Comparison of ENCODE assay signal across 9 mouse cellular contexts in the genomic region with DNA sequence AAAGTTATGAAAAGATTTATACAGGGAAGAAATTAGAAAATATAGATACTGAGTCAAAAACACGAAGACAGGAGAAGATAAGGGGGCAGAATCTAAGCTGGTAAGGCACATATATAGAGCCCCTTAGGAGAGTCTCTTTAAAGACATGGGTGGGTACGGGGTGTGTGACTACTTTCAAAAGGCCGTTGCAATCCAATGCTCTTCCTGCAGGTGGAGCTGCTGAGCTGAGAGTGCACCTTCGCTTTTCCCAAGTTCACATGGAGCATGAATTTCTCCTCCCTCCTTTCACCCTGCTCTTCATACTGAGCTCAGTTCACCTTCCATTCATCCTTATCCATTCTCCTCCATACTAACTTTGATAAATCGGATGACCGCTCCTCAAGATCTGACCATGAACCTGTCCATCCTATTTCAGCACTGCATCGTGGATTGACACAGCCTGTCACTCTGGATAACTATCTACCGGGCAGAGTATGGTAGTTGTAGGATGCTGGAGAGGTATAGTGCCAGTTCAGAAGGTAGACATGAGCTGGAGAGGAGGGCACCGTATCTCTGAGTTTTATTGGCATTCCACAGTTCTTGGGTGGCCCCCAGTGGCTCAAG.
A peak's percentile ranks its signal among the peaks of the same experiment; 100 is the strongest.
DNase-seq lines count a peak whose midpoint lies in the region.
"Had no signal": no experiment of that assay in that cellular context is flagged by ENCODE, and none has a peak within 500 bp of the region (broad histone marks: within the 10 kb centered on the region; RNA-seq: fewer than 3 reads in every experiment).

No protein-coding gene starts in this region.

- no peak overlapping the region for H3K4me3 ChIP-seq in heart, embryonic 10.5 days
- H3K4me3 ChIP-seq: neural tube, embryonic 12.5 days had no signal

- no peaks in the 10 kb centered on the region for H3K9me3 ChIP-seq in heart, embryonic 10.5 days
- H3K9me3 ChIP-seq: neural tube, embryonic 12.5 days had no signal

- peak; percentile 65 for DNase-seq in heart, adult 11 months
- DNase-seq in heart, embryonic 10.5 days (ENCODE audit: low spot score) = no peak
- DNase-seq in retina, embryonic 14.5 days (ENCODE audit: low spot score) = peak; percentile 30
- no peak for DNase-seq in retina, postnatal 1 day
- peak; percentile 29 for DNase-seq in c-Kit-positive CD71-positive TER-119-positive erythroid progenitor cells, embryonic 14.5 days (ENCODE audit: low spot score)
- DNase-seq in large intestine, adult 2 months (ENCODE audit: low read depth, low spot score) = peak; percentile 4
- peak; percentile 41 for DNase-seq in thymus, postnatal 25 days
- DNase-seq in layer of hippocampus, postnatal 10 days (ENCODE audit: low spot score in 2 of 2) = no peak

- H3K27me3 ChIP-seq in heart, embryonic 10.5 days (ENCODE audit: insufficient read depth, poor library complexity, severe bottlenecking) = no peaks in the 10 kb centered on the region
- H3K27me3 ChIP-seq: neural tube, embryonic 12.5 days had no signal

- no peak overlapping the region for H3K27ac ChIP-seq in heart, embryonic 10.5 days
- H3K27ac ChIP-seq: neural tube, embryonic 12.5 days had no signal

- WGBS in heart, embryonic 10.5 days = 75% methylated on average over 9 of the region's 9 CpGs
- 70% methylated on average over 9 of the region's 9 CpGs for WGBS in large intestine, adult 2 months

- no peaks in the 10 kb centered on the region for H3K36me3 ChIP-seq in heart, embryonic 10.5 days
- H3K36me3 ChIP-seq: neural tube, embryonic 12.5 days had no signal

- H3K4me1 ChIP-seq in heart, embryonic 10.5 days = peaks cover 5% of the 10 kb centered on the region
- H3K4me1 ChIP-seq: neural tube, embryonic 12.5 days had no signal

Comparison
In these comparisons a context has a peak if more than half of its experiments do, and no peak if none do; other contexts are left out.
1. DNase-seq: peak in heart, adult 11 months (single experiment), retina, embryonic 14.5 days (single experiment), c-Kit-positive CD71-positive TER-119-positive erythroid progenitor cells, embryonic 14.5 days (single experiment), large intestine, adult 2 months (single experiment) and thymus, postnatal 25 days (single experiment); none in heart, embryonic 10.5 days (single experiment), retina, postnatal 1 day (single experiment) and layer of hippocampus, postnatal 10 days (0 of 2).